Mouse (Mus musculus) thymus, adult 2 months (tissue): Measurements from ENCODE around the gene Gm27021.

ENCODE experiments used
- CTCF ChIP-seq: fragments of 200-500 bp; IDR thresholded peaks from 2 replicates; pipeline ENCODE4 v1.5.1; 2012; ENCODE audit warnings: mild to moderate bottlenecking, control low read depth, low read length, moderate library complexity, borderline replicate concordance; ENCODE audit not compliant: control insufficient read depth, poor library complexity, insufficient read depth; ENCODE audit errors: extremely low read depth
- POLR2A ChIP-seq: fragments of 200-500 bp; IDR thresholded peaks from 2 replicates; pipeline ENCODE4 v1.6.1; 2012; ENCODE audit warnings: mild to moderate bottlenecking, low read length, control low read depth, moderate library complexity; ENCODE audit not compliant: control insufficient read depth, poor library complexity, insufficient read depth; ENCODE audit errors: extremely low read depth

GRCm38 (mm10) chr8:120681113-120681512, 13.2 kb upstream of the Gm27021 start:
- TF ChIP-seq CTCF (no peak), POLR2A (no peak)
